Mouse (Mus musculus) forebrain, embryonic 10.5 days (tissue): ENCODE data around the gene Sema3c. TPM values are rescaled to one million over a fixed set of nuclear protein-coding genes. Genes with fewer than 3 reads are reported as not detected.

Source experiments
- DNase-seq: peaks from one replicate; pipeline ENCODE4 v3.0.0-alpha.2; 2017; ENCODE audit warnings: low spot score; ENCODE audit errors: extremely low spot score
- H3K27ac ChIP-seq: fragments of 300-500 bp; sonication (generic); 2 replicates; pipeline ENCODE4 v1.5.1; 2016; ENCODE audit warnings: mild to moderate bottlenecking
- H3K27me3 ChIP-seq: fragments of 300-500 bp; sonication (generic); 2 replicates; pipeline ENCODE4 v1.6.1; 2016; ENCODE audit warnings: mild to moderate bottlenecking; ENCODE audit not compliant: poor library complexity, severe bottlenecking
- H3K36me3 ChIP-seq: fragments of 300-500 bp; sonication (generic); replicated peaks from 2 replicates; pipeline ENCODE4 v1.6.1; 2016; ENCODE audit warnings: mild to moderate bottlenecking, moderate library complexity
- H3K4me1 ChIP-seq: fragments of 300-500 bp; sonication (generic); 2 replicates; pipeline ENCODE4 v1.6.1; 2016
- H3K4me3 ChIP-seq: fragments of 300-500 bp; sonication (generic); 2 replicates; pipeline ENCODE4 v1.5.1; 2016; ENCODE audit warnings: mild to moderate bottlenecking, moderate library complexity
- H3K9me3 ChIP-seq: fragments of 300-500 bp; sonication (generic); 2 replicates; pipeline ENCODE4 v1.6.1; 2016; ENCODE audit warnings: mild to moderate bottlenecking, moderate library complexity
- WGBS: fragments of 180-500 bp; shearing (Covaris S2); methylation state at CpG from one replicate; pipeline ENCODE4 v1.1.7; 2016; 5-methylcytosine and 5-hydroxymethylcytosine counted together
- polyA plus RNA-seq: library from polyadenylated mRNA; unstranded; fragments of >200 nt; fragmentation: Nextera tagmentation; extraction: Ambion mirVana; gene quantifications from 2 replicates; pipeline ENCODE4 v1.2.1, GENCODE M21; 2016

The Sema3c gene
- polyA plus RNA-seq, 1 experiment from 2014 or later, result 6.7 TPM

DNA sequence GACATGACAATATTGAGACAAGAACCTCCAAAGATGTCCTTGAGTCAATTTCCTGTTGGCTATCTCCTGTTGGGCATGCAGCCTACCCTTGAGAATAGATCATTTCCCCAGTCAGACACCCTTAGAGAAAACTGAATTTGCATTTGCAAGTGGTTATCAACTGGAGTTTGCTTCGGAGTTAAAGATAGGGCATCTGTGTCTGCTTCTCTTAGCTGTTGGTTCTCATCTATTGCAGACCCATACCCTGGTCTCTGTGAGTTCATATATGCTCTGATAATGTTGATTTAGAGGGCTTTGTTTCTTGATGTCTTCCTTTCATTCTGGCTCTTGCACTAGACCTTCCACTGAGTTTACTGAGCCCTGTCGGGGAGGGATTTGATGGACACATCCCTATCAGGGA lies 106.8 kb downstream of the Sema3c start:
- DNase-seq, result no peak
- Histone ChIP-seq H3K27ac (no peak overlapping the region), H3K4me3 (no peak overlapping the region), H3K9me3 (no peaks in the 10 kb centered on the region), H3K4me1 (no peaks in the 10 kb centered on the region), H3K27me3 (no peaks in the 10 kb centered on the region), H3K36me3 (no peaks in the 10 kb centered on the region)
- WGBS, result 93% methylated on average over 2 of the region's 2 CpGs

DNA sequence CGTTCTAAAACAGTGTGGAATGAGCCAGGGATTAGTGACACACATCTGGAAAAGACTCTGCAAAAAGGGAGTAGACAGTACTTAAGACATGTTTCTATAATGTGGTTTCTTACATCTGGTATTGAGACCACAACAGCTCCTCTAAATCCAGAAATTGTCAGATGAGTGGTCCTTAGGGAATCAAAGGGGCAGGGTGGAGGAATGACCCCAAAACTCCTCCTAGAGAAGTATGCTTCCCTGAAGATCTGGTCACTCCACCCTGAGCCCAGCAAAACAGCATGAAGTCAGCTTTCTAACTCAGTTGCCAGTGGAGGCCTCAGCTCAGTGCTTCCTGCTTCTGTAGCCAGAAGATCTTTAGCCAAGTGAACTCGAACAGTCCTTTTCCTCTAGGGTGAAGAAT lies 115.0 kb downstream of the Sema3c start:
- H3K27ac ChIP-seq, result no peak overlapping the region
- no peaks in the 10 kb centered on the region for H3K9me3 ChIP-seq
- no peak overlapping the region for H3K4me3 ChIP-seq
- WGBS, result 85% methylated on average over 2 of the region's 2 CpGs
- no peaks in the 10 kb centered on the region for H3K27me3 ChIP-seq
- no peaks in the 10 kb centered on the region for H3K36me3 ChIP-seq
- no peaks in the 10 kb centered on the region for H3K4me1 ChIP-seq
- no peak for DNase-seq

DNA sequence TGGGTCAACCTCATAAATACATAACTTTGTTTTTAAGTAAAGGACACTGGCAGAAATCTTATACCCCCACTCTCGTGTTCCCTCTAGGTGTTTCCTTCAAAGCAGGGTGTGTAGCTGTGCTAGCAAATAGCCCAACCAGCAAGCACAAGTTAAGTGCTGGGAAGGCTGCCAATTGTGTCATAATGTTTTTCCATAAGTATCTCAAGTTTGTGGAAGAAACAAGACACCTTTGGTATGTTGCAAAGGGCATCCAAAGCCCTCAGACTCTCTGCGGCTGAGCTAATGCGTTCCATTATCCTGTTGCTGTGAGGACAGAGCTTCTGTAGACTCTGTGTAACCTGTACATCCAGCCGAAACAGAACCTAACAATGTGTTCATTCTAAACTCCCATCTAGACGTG lies 115.5 kb downstream of the Sema3c start:
- no peaks in the 10 kb centered on the region for H3K9me3 ChIP-seq
- no peaks in the 10 kb centered on the region for H3K36me3 ChIP-seq
- H3K4me1 ChIP-seq, result no peaks in the 10 kb centered on the region
- no peak overlapping the region for H3K4me3 ChIP-seq
- no peaks in the 10 kb centered on the region for H3K27me3 ChIP-seq
- H3K27ac ChIP-seq, result no peak overlapping the region
- 85% methylated on average over 5 of the region's 5 CpGs for WGBS
- DNase-seq, result no peak

DNA sequence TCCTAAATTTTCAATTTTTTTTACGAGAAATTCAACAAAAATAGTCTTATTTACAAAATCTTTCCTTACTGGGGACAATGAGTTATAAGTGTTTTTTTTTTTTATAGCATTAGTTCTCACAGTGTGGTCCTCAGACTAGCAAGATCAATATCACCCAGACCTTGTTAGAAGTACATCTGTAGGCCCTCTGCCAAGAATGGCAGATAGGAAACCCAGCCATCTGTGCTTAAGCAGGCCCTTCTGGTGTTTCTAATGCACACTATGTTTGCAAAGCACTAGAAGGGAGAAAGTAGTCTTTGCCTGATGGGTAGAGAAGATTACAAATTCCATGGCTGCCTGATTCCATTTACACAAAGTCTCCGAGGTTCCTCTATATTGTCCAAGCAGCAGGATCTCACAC lies 121.3 kb downstream of the Sema3c start:
- Histone ChIP-seq H3K9me3 (no peaks in the 10 kb centered on the region), H3K4me3 (no peak overlapping the region), H3K36me3 (no peaks in the 10 kb centered on the region), H3K27me3 (no peaks in the 10 kb centered on the region), H3K4me1 (no peaks in the 10 kb centered on the region), H3K27ac (no peak overlapping the region)
- no peak for DNase-seq
- 84% methylated on average over 2 of the region's 2 CpGs for WGBS

DNA sequence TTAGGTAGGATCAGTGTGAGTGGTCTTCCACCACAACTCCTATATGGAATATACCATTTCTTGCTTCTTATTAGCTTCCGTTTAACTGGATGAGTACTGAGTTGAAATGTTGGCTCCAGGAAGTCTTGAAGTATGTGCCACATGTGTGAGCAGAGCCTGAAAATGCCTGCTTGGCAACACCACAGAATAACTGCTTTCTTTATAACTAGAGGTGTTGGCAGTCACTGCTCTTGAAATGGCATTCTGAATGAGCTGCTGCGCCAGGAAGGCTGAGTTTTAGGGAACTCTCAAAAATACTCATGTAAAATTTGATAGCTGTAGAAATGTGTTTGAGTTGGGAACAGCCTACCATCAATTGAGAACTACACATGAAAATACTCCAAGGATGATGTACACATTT lies 124.8 kb downstream of the Sema3c start:
- Histone ChIP-seq H3K27ac (no peak overlapping the region), H3K9me3 (no peaks in the 10 kb centered on the region), H3K27me3 (no peaks in the 10 kb centered on the region), H3K4me3 (no peak overlapping the region), H3K36me3 (no peaks in the 10 kb centered on the region), H3K4me1 (peaks cover 4% of the 10 kb centered on the region; the same call in 1 of the 2 replicates)
- 98% methylated on average over 2 of the region's 2 CpGs for WGBS
- DNase-seq, result no peak

DNA sequence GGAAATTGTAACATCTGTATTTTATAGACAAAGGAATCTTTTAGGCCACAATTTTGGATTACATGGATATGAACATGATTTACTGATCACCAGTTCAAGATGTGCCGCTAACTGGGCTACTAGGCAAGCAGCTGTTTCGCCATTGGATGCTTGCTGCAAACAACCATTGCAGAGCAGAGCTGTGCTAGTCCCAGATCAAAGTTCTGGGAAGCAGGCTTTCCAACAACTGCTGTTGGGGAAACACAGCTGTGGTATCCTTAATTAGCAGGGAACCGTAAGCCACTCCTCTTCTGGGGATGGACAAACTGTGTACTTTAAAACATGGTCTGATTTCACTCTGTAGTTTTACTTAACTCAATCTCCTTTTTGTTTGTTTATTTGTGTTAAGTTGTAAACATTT lies 130.1 kb downstream of the Sema3c start:
- DNase-seq, result no peak
- peaks cover 13% of the 10 kb centered on the region for H3K4me1 ChIP-seq
- no peak overlapping the region for H3K4me3 ChIP-seq
- H3K27ac ChIP-seq, result no peak overlapping the region
- 71% methylated on average over 3 of the region's 3 CpGs for WGBS
- no peaks in the 10 kb centered on the region for H3K9me3 ChIP-seq
- H3K27me3 ChIP-seq, result no peaks in the 10 kb centered on the region
- no peaks in the 10 kb centered on the region for H3K36me3 ChIP-seq

DNA sequence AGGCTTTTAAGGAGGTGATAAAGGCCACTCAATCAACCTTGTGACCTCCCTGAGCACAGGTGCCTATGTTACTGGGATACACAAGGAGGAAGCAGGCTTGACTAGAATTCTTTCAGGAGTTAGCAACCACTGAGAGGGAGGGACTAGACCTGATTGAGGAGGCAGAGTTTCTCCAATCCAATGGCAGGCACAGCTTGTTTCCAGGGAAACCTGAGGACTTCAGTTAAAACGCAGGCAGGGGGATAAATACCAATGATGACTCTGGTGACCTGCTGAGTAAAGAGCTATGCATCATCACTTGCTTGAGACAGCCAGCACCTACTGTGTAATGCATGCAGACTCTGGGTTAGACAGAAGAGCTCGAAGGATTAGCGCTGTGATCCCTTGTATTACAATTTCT lies 133.0 kb downstream of the Sema3c start:
- Histone ChIP-seq H3K36me3 (no peaks in the 10 kb centered on the region), H3K4me3 (no peak overlapping the region), H3K27ac (no peak overlapping the region), H3K9me3 (no peaks in the 10 kb centered on the region), H3K27me3 (no peaks in the 10 kb centered on the region), H3K4me1 (peaks cover 13% of the 10 kb centered on the region)
- no peak for DNase-seq
- 52% methylated on average over 3 of the region's 3 CpGs for WGBS

DNA sequence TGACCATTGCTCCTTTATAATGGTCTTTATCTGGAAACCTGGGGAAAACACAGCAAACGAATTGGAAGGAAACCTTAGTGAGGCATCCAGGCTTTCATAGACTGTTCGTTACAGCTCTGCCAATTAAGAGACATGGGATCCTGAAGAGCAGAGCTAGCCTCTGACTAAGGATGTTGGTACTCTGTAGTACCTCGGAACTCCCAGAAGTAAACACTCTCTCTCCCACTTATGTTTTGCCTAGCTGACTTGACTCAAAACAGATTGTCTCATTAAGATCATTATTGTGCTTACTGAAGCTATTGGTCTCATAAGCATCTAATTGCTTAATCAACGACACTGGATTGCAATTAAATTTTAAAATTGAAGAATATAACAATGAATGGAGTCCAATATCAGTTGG lies 138.3 kb downstream of the Sema3c start:
- H3K9me3 ChIP-seq, result no peaks in the 10 kb centered on the region
- H3K27me3 ChIP-seq, result no peaks in the 10 kb centered on the region
- H3K27ac ChIP-seq, result no peak overlapping the region
- DNase-seq, result no peak
- no peaks in the 10 kb centered on the region for H3K4me1 ChIP-seq
- H3K36me3 ChIP-seq, result no peaks in the 10 kb centered on the region
- H3K4me3 ChIP-seq, result no peak overlapping the region
- WGBS, result 77% methylated on average over 4 of the region's 4 CpGs

DNA sequence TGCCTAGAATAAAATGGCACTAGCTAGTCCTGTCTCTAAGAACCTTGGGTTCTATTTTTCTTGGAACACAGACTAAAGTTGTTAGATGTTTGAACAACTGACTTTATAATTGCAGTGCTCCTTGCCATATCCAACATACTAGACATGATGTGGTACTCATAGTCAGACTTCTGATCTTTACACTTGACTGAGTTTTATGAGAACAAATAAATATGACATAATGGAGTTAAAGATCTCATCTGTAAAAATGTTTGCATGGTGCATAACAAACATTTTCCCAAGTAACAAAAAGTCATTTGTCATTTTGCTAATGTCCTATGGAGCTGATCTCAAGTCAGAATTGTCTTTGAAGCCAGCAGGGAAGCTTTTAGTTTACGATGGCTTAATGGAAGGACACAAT lies 141.1 kb downstream of the Sema3c start:
- 89% methylated on average over 1 of the region's 1 CpGs for WGBS
- Histone ChIP-seq H3K36me3 (no peaks in the 10 kb centered on the region), H3K27ac (no peak overlapping the region), H3K4me1 (no peaks in the 10 kb centered on the region), H3K9me3 (no peaks in the 10 kb centered on the region), H3K27me3 (no peaks in the 10 kb centered on the region), H3K4me3 (no peak overlapping the region)
- no peak for DNase-seq

DNA sequence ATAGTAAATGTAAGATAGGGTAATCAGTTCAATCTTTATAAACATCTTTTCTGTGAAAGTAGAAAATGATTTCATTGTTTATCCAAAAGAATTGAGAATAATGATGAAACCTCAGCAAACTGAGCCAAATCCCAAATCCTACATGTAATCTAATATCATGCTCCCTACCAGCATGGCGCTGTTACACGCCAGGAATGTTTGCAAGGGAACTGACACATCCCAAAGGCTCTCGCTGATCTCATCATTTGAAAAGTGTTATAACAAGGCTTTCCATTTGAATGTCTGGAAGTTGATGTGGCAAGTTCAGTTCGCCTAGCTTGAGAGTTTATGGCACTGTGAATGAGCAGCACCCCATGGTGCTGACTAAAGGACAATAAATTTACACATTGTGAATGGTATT lies 145.9 kb downstream of the Sema3c start:
- peaks cover 7% of the 10 kb centered on the region; the same call in 1 of the 2 replicates for H3K4me1 ChIP-seq
- DNase-seq, result no peak
- 84% methylated on average over 4 of the region's 4 CpGs for WGBS
- no peaks in the 10 kb centered on the region for H3K27me3 ChIP-seq
- no peak overlapping the region for H3K27ac ChIP-seq
- no peaks in the 10 kb centered on the region for H3K36me3 ChIP-seq
- no peaks in the 10 kb centered on the region for H3K9me3 ChIP-seq
- H3K4me3 ChIP-seq, result no peak overlapping the region

DNA sequence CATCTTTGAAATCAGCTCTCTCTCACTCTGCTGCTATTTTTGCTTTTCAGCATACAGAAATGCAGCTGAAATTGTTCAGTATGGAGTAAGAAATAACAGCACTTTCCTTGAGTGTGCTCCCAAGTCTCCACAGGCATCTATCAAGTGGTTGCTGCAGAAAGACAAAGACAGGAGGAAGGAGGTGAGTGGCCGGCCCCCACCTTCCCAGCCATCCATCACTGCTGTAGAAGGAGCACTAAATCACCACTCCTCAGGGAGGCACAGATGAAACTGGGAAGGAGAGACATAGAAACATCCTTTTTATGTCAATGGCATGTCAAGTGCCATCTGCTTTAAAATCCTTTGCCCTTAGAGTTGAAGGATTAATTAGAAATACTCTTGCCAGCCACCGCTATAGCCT lies 149.9 kb downstream of the Sema3c start:
- H3K4me1 ChIP-seq, result peaks cover 7% of the 10 kb centered on the region; the same call in 1 of the 2 replicates

DNA sequence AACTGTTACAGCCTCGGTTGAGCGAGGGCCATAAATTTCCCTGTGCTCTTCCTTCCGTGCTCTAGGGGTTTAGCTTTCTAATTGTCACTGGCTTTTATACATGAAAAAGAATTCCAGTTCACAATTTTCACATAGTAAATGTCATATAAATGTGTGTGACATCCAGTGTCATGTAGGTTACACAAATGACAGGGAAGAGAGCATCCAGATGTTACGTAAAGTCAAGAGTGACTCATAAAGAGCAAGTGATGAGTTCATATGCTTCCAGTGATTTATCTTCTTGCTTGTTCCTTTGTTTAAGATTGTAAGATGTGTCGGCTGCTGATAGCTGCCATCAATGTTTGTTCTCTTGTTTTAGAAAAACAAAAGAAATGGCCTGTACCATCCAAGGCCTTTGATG lies 154.0 kb downstream of the Sema3c start:
- DNase-seq, result no peak
- H3K4me3 ChIP-seq, result no peak overlapping the region
- 0 out of 2 replicates have a peak, but pooled peaks cover 3% of the 10 kb centered on the region for H3K9me3 ChIP-seq
- WGBS, result 89% methylated on average over 5 of the region's 5 CpGs
- H3K27ac ChIP-seq, result no peak overlapping the region
- peaks cover 7% of the 10 kb centered on the region; the same call in 1 of the 2 replicates for H3K4me1 ChIP-seq
- no peaks in the 10 kb centered on the region for H3K27me3 ChIP-seq
- 0 out of 2 replicates have a peak, but pooled peaks cover 3% of the 10 kb centered on the region for H3K36me3 ChIP-seq

More for the DNA sequence above, 149.9 kb downstream of the Sema3c start:
- Histone ChIP-seq H3K9me3 (0 out of 2 replicates have a peak, but pooled peaks cover 3% of the 10 kb centered on the region), H3K27me3 (no peaks in the 10 kb centered on the region), H3K4me3 (no peak overlapping the region), H3K27ac (no peak overlapping the region), H3K36me3 (0 out of 2 replicates have a peak, but pooled peaks cover 3% of the 10 kb centered on the region)
- 66% methylated on average over 2 of the region's 2 CpGs for WGBS
- no peak for DNase-seq

DNA sequence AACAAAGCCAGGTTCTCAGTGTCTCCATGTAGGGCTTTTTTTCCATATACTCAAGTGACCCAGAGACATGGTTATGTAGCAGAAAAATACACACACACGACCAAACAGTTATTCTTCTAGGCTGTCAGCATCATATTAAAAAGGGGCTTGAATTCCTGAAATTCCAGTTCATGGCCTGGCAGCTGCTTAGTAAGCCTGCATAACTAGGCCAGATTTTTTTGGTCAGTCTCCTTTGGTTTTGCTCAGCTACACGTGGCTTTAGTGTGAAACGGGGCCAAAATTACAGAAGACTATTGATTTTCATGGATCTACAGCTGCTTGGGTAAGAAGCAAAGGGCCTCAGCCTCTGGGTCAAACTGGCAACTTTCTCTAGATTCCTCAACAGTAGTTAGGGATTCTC lies 165.7 kb downstream of the Sema3c start:
- Histone ChIP-seq H3K4me1 (peaks cover 5% of the 10 kb centered on the region; the same call in 1 of the 2 replicates), H3K27ac (no peak overlapping the region), H3K9me3 (no peaks in the 10 kb centered on the region), H3K4me3 (no peak overlapping the region), H3K27me3 (no peaks in the 10 kb centered on the region), H3K36me3 (no peaks in the 10 kb centered on the region)
- 74% methylated on average over 3 of the region's 3 CpGs for WGBS
- DNase-seq, result no peak

DNA sequence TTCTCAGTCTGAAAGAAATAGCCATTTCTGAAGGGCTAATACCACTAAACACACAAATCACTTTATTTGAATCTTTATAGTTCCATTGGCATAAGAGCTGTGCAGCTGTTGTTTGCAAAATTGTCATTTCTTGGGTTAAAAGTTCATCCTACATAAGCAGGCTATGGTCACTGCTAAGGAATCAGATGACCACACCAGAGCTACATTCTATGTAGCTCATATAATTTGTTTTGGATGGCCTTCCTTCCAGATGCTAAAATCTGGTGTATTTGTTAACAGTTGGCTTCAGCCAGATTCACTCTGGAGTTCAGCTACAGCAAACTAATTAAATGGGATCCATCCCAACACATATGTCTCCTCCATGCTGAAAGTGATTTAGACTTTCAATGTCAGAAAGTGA lies 172.4 kb downstream of the Sema3c start:
- H3K9me3 ChIP-seq, result no peaks in the 10 kb centered on the region
- no peaks in the 10 kb centered on the region for H3K27me3 ChIP-seq
- peaks cover 9% of the 10 kb centered on the region for H3K4me1 ChIP-seq
- H3K36me3 ChIP-seq, result no peaks in the 10 kb centered on the region
- no peak overlapping the region for H3K27ac ChIP-seq
- DNase-seq, result no peak
- no peak overlapping the region for H3K4me3 ChIP-seq
